ENCODE assay signal across 8 mouse cellular contexts in genomic region chr11:119041325-119041716, GRCm38 (mm10). TPM values are rescaled to one million over a fixed set of nuclear protein-coding genes. Genes with fewer than 3 reads are reported as not detected.
DNase-seq lines count a peak whose midpoint lies in the region; ATAC-seq and TF ChIP-seq lines count a peak whose summit lies in the region.

No protein-coding gene starts in this region.

- 1% methylated on average over 31 of the region's 31 CpGs for WGBS in cerebellum, adult 2 months
- WGBS in lung, embryonic 14.5 days, result under 1% methylated on average over 31 of the region's 31 CpGs
- under 1% methylated on average over 28 of the region's 31 CpGs for WGBS in hindbrain, embryonic 11.5 days

- H3K4me1 ChIP-seq in cerebellum, adult 2 months (ENCODE audit: control insufficient read depth, insufficient read depth, low read length), result peaks cover 15% of the 10 kb centered on the region
- peaks cover 26% of the 10 kb centered on the region for H3K4me1 ChIP-seq in lung, embryonic 14.5 days (ENCODE audit: insufficient read depth)
- H3K4me1 ChIP-seq in hindbrain, embryonic 11.5 days (replicated peaks; ENCODE audit: control insufficient read depth, insufficient read depth, low read length), result peaks cover 25% of the 10 kb centered on the region
- H3K4me1 ChIP-seq in megakaryocyte, embryonic 14.5 days, result peaks cover 65% of the 10 kb centered on the region

- no peak for DNase-seq in cerebellum, adult 2 months
- DNase-seq in cerebellum, adult 9-11 months, result no peak
- DNase-seq in lung, embryonic 14.5 days, result peak; percentile 59
- no peak for DNase-seq in lung, adult 18-20 months
- peak; percentile 82 for DNase-seq in hindbrain, embryonic 11.5 days (ENCODE audit: low spot score)
- DNase-seq in adrenal gland, adult 2 months, result no peak
- no peak for DNase-seq in adipocyte (ENCODE audit: low spot score)

- no peaks in the 10 kb centered on the region for H3K9me3 ChIP-seq in lung, embryonic 14.5 days (ENCODE audit: low read depth, low read length)
- H3K9me3 ChIP-seq in hindbrain, embryonic 11.5 days (ENCODE audit: control insufficient read depth, low read length), result no peaks in the 10 kb centered on the region
- H3K9me3 ChIP-seq in megakaryocyte, embryonic 14.5 days, result no peaks in the 10 kb centered on the region

- TF ChIP-seq POLR2A in cerebellum, adult 2 months (IDR thresholded peaks at IDR 0.05; ENCODE audit: borderline replicate concordance, insufficient read depth, low read length), result no peak

- peak overlapping the region; percentile 78 for H3K4me3 ChIP-seq in cerebellum, adult 2 months (replicated peaks; ENCODE audit: insufficient read depth, low read depth, low read length)
- peak overlapping the region; percentile 78 for H3K4me3 ChIP-seq in lung, embryonic 14.5 days (ENCODE audit: low read depth, low read length)
- H3K4me3 ChIP-seq in hindbrain, embryonic 11.5 days (ENCODE audit: low read depth, low read length), result peak overlapping the region; percentile 73
- peak overlapping the region; percentile 97 for H3K4me3 ChIP-seq in megakaryocyte, embryonic 14.5 days (replicated peaks)

- H3K4me2 ChIP-seq in lung, embryonic 14.5 days, result peak overlapping the region; percentile 100
- peak overlapping the region; percentile 97 for H3K4me2 ChIP-seq in hindbrain, embryonic 11.5 days (replicated peaks; ENCODE audit: low read depth, low read length)

- ATAC-seq in lung, embryonic 14.5 days (ENCODE audit: insufficient read depth), result no peak; the same call in none of the 2 replicates
- peak; percentile 72 for ATAC-seq in hindbrain, embryonic 11.5 days (ENCODE audit: low FRiP score)

- H3K36me3 ChIP-seq in lung, embryonic 14.5 days (ENCODE audit: insufficient read depth), result peaks cover 9% of the 10 kb centered on the region; the same call in 1 of the 2 replicates
- no peaks in the 10 kb centered on the region for H3K36me3 ChIP-seq in hindbrain, embryonic 11.5 days (ENCODE audit: control insufficient read depth, insufficient read depth, low read length)
- peaks cover 10% of the 10 kb centered on the region for H3K36me3 ChIP-seq in megakaryocyte, embryonic 14.5 days (replicated peaks; ENCODE audit: low read length)

- H3K27ac ChIP-seq in cerebellum, adult 2 months (ENCODE audit: insufficient read depth, low read length), result peak overlapping the region; percentile 70
- no peak overlapping the region for H3K27ac ChIP-seq in lung, embryonic 14.5 days (ENCODE audit: low read depth)
- peak overlapping the region; percentile 86 for H3K27ac ChIP-seq in hindbrain, embryonic 11.5 days (ENCODE audit: low read depth, low read length)

- H3K9ac ChIP-seq in lung, embryonic 14.5 days, result peak overlapping the region; percentile 50
- peak overlapping the region; percentile 69 for H3K9ac ChIP-seq in hindbrain, embryonic 11.5 days (ENCODE audit: low read depth, low read length)

- no peak for TF ChIP-seq CTCF in cerebellum, adult 2 months (IDR thresholded peaks at IDR 0.05; ENCODE audit: borderline replicate concordance, insufficient read depth, low read depth, low read length)
- TF ChIP-seq CTCF in lung, embryonic 14.5 days (IDR thresholded peaks at IDR 0.05; ENCODE audit: low read depth), result no peak

- peaks cover 9% of the 10 kb centered on the region; the same call in 1 of the 2 replicates for H3K27me3 ChIP-seq in cerebellum, adult 2 months (ENCODE audit: control insufficient read depth, insufficient read depth, low read length)
- peaks cover 82% of the 10 kb centered on the region for H3K27me3 ChIP-seq in lung, embryonic 14.5 days (ENCODE audit: insufficient read depth, low read length)
- peaks cover 75% of the 10 kb centered on the region for H3K27me3 ChIP-seq in hindbrain, embryonic 11.5 days (ENCODE audit: control insufficient read depth, insufficient read depth, low read length)
- peaks cover 85% of the 10 kb centered on the region for H3K27me3 ChIP-seq in megakaryocyte, embryonic 14.5 days (replicated peaks)

RNA-seq across cellular contexts. Expression of gene Cbx8, which starts 0.6 kb away (rescaled TPM):
- polyA plus RNA-seq in cerebellum, adult 2 months (2012; rRNA removed), result 8.7 and 10.5 TPM in 2 replicates
- 8.5 and 8.8 TPM in 2 replicates for polyA plus RNA-seq in lung, embryonic 14.5 days (2014; fragmentation: Nextera tagmentation; extraction: Ambion mirVana)
- 9.1 and 9.3 TPM in 2 replicates for polyA plus RNA-seq in hindbrain, embryonic 11.5 days (2014; fragmentation: Nextera tagmentation; extraction: Ambion mirVana)
- polyA plus RNA-seq in megakaryocyte, embryonic 14.5 days (2012; ENCODE audit: insufficient read depth, low replicate concordance), result 2.7 and 7.4 TPM in 2 replicates
- total RNA-seq in adrenal gland, adult 2 months (2021), result 10 to 100 TPM; 16.3 to 22.9 TPM
- 11.3 and 12.2 TPM in 2 replicates for polyA plus RNA-seq in adrenal gland, adult 2 months (2012; rRNA removed)

RNA-seq across cellular contexts. Expression of gene Cbx2, which starts 18.6 kb away (rescaled TPM):
- polyA plus RNA-seq in cerebellum, adult 2 months (2012; rRNA removed), result 4.1 and 4.6 TPM in 2 replicates
- 35.6 and 43.4 TPM in 2 replicates for polyA plus RNA-seq in lung, embryonic 14.5 days (2014; fragmentation: Nextera tagmentation; extraction: Ambion mirVana)
- 44.4 and 54.5 TPM in 2 replicates for polyA plus RNA-seq in hindbrain, embryonic 11.5 days (2014; fragmentation: Nextera tagmentation; extraction: Ambion mirVana)
- polyA plus RNA-seq in megakaryocyte, embryonic 14.5 days (2012; ENCODE audit: insufficient read depth, low replicate concordance), result 0.46 TPM in 1 of 2 replicates, not detected in the other
- total RNA-seq in adrenal gland, adult 2 months (2021), result 1 to 10 TPM; 5.1 to 5.3 TPM
- 2.7 and 2.9 TPM in 2 replicates for polyA plus RNA-seq in adrenal gland, adult 2 months (2012; rRNA removed)

RNA-seq across cellular contexts. Expression of gene Cbx4, which starts 44.7 kb away (rescaled TPM):
- 50.1 and 57.6 TPM in 2 replicates for polyA plus RNA-seq in cerebellum, adult 2 months (2012; rRNA removed)
- 13.1 and 13.8 TPM in 2 replicates for polyA plus RNA-seq in lung, embryonic 14.5 days (2014; fragmentation: Nextera tagmentation; extraction: Ambion mirVana)
- polyA plus RNA-seq in hindbrain, embryonic 11.5 days (2014; fragmentation: Nextera tagmentation; extraction: Ambion mirVana), result 5.4 and 7.1 TPM in 2 replicates
- polyA plus RNA-seq in megakaryocyte, embryonic 14.5 days (2012; ENCODE audit: insufficient read depth, low replicate concordance), result 49.2 and 111 TPM in 2 replicates
- 100 to 1,000 TPM; 144 to 197 TPM for total RNA-seq in adrenal gland, adult 2 months (2021)
- 89.0 and 127 TPM in 2 replicates for polyA plus RNA-seq in adrenal gland, adult 2 months (2012; rRNA removed)

RNA-seq across cellular contexts. Expression of gene Enpp7, which starts 53.3 kb away (rescaled TPM):
- polyA plus RNA-seq in cerebellum, adult 2 months (2012; rRNA removed), result not detected in 2 replicates
- polyA plus RNA-seq in lung, embryonic 14.5 days (2014; fragmentation: Nextera tagmentation; extraction: Ambion mirVana), result not detected in 2 replicates
- not detected in 2 replicates for polyA plus RNA-seq in hindbrain, embryonic 11.5 days (2014; fragmentation: Nextera tagmentation; extraction: Ambion mirVana)
- not detected in 2 replicates for polyA plus RNA-seq in megakaryocyte, embryonic 14.5 days (2012; ENCODE audit: insufficient read depth, low replicate concordance)
- not detected for total RNA-seq in adrenal gland, adult 2 months (2021)
- not detected in 2 replicates for polyA plus RNA-seq in adrenal gland, adult 2 months (2012; rRNA removed)

Comparison
In these comparisons a context has a peak if more than half of its experiments do, and no peak if none do; other contexts are left out.
1. DNase-seq: peak in lung, embryonic 14.5 days (single experiment) and hindbrain, embryonic 11.5 days (single experiment); none in cerebellum, adult 2 months (0 of 2), cerebellum, adult 9-11 months (single experiment), lung, adult 18-20 months (0 of 2), adrenal gland, adult 2 months (single experiment) and adipocyte (single experiment).
2. Peak in every context shown above with its lines, with median percentiles within 50 percentile points of each other: H3K4me3 ChIP-seq.